Mouse (Mus musculus) cerebellum, adult 2 months (tissue): ENCODE data around the gene Pcyox1.

Source experiments
- CTCF ChIP-seq: fragments of 200-500 bp; IDR thresholded peaks from 2 replicates; pipeline ENCODE4 v1.5.1; 2011; ENCODE audit warnings: low read depth, mild to moderate bottlenecking, control low read depth, low read length, moderate library complexity, borderline replicate concordance; ENCODE audit not compliant: insufficient read depth
- POLR2A ChIP-seq: fragments of 200-500 bp; IDR thresholded peaks from 2 replicates; pipeline ENCODE4 v1.6.1; 2011; ENCODE audit warnings: low read length, control low read depth, borderline replicate concordance; ENCODE audit not compliant: insufficient read depth

DNA sequence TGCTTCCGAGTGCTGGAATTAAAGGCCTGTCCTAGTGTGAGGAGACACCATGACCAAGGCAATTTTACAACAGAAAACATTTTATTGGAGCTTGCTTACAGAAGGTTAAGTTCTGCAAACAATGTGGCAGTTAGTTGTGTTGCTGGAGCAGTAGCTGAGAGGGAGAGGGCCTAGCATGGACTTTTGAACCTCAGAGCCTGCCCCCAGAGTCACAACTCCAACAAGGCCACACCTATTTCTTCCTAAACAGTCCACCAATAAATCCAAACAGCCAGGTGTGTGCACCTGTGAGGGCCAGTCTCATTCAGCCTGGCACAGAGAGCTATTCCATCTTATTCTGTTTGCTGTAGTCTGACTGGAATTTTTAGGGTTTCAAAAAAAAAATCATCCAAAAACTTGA, 36.7 kb upstream of the Pcyox1 start:
- no peak for TF ChIP-seq POLR2A
- TF ChIP-seq CTCF = no peak
